Mouse (Mus musculus): ENCODE data around the gene Ephb1.

DNA sequence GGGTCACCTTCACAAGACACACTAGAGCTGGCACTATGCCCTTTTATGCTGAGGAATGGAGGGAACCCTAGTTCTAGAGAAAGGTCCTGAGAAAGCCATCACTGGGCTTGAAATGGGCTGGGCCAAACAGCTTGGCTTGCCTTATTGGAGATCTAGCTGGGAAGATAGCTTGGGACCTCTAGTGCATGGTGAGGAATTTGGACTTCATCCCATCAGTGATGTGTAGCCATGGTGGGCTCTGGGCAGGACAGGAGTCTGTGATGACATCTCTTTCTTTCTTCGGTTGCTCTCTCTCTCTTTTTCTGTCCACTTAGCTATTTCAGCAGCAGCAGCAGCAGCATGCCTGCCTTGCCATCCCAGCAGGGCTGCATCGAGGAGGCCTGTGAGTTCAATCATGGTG lies 439.4 kb downstream of the Ephb1 start:
- no peak for TF ChIP-seq CTCF (IDR thresholded peaks at IDR 0.05)
- no peak for TF ChIP-seq EP300 (IDR thresholded peaks at IDR 0.05)
